Mouse (Mus musculus): ENCODE measurements around the gene Ccdc175.
A peak's percentile ranks its signal among the peaks of the same experiment; 100 is the strongest.

Gene Ccdc175

GRCm38 (mm10) chr12:72102776-72103175 is 82.1 kb downstream of the Ccdc175 start:
- no peak for DNase-seq (ENCODE audit: low spot score)

DNA sequence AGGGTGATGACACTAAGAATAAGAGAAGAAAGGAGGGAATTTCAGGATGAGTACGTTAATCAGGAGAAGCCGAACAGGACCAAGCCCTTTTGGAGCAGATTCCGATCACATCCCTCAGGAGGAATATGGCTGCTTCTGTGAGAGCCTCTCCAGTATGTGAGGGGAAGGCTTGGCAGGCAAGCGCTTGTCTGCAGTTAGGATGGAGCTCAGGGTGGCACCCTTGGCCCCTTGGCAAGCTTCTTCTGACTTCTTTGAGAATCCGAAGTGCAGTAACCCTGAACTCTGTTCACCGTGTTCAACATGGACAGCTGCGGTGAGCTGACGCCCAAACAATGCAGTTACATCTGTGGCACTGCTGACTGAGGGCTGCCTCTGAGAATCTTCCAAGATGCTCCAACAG is 87.9 kb downstream of the Ccdc175 start:
- no peak for DNase-seq (ENCODE audit: low spot score)

GRCm38 (mm10) chr12:72089802-72090201 is 95.0 kb downstream of the Ccdc175 start:
- no peak for DNase-seq (ENCODE audit: low spot score)

- no peak for DNase-seq (ENCODE audit: low spot score)
These were observed 98.5 kb downstream of the Ccdc175 start for GRCm38 (mm10) chr12:72086166-72086825.

DNA sequence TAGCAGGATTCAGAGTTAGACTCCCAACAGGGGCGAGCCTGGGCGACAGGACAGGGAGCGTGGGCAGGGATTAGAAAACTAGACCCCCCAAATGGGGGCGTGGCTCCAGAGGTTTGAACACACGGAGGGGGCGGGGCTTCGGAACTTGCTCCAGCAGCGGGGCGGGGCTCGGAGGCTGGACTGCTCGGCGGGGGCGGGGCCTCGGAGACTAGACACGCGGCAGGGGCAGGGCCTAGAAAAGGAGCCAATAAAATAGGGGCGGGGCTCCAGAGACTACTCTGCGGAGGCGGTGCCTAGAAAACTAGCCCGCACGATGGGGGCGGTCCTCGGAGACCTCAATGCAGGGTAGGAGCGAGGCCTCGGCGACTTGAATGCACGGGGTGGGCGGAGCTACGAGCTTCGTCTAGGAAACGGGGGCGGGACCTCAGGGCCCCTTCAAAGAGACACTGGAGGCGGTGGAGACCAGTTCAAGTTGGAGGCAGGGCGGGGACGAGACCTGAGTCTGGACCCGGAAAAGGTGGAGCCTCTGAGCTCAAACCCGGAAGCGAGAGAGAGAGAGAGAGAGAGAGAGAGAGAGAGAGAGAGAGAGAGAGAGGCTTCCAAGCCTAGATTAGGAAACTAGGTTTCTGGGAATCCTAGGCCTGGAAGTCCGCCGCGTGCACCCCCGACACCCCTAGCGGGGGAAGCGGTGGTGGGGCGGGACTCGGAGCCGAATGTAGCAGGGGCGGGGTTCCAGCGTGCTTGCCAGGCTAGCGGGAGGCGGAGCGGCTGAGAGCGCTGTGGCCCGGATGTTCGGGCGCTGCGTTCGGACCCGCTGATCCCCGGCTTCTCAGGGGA is 99.3 kb downstream of the Ccdc175 start, which contains the start of the genes L3hypdh and Jkamp:
L3hypdh (minus strand) TSS at position 111 of the 837 bp plus-strand sequence.
Jkamp (plus strand) TSS at position 261 of the 837 bp plus-strand sequence.
- peak; percentile 94 for DNase-seq (ENCODE audit: low spot score)

DNA sequence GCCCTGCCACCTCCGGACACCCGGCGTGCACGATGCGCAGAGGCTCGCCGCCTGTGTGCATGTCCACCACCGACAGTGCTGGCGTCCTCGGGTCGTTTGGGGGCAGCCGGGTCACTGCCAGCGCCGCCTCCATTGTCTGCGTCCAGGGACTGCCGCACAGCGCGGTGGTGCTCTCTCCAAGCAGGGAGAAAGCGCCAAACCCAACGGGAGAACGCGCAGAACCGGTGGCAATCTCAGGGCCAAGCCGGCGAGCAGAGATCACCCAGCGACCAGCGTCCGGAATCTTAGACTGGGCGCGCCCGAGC is 99.9 kb downstream of the Ccdc175 start:
- no peak for DNase-seq (ENCODE audit: low spot score)

DNA sequence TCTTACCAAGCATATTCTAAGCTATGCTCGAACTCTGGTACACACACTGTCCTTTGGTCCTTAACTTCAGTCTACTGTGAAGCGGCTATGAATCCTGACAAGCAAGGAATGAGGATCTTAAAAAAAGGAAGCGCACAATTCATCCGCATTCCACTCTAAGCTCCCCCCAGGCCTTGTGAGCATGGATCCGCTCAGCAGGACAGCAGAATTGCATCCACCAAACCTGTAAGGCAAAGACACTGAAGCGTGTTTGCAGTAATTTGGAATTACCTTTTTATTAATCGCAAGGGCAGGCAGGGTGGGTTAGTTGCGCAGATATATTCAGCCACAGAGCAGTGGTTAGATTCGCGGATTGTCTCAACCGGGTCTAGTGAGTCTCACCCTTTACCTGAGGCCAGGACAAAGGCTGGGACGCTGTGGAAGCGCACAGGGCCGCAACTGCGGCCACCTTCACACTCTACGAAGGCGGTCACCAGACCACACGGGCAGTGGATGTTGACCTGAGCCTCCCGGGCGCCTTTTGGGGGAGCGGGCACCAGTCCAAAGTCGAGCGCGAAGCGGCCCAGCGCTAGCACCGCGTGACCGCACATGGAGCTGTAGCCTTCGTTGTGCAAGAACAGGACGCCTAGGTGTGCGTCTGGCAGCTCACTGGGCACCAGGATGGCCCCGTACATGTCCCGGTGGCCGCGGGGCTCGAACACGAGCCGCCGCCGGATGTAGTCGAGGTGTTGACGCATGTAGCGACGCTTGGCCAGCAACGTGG is 100.4 kb downstream of the Ccdc175 start:
- DNase-seq (ENCODE audit: low spot score) = peak; percentile 44

GRCm38 (mm10) chr12:72083265-72083664 is 101.6 kb downstream of the Ccdc175 start:
- no peak for DNase-seq (ENCODE audit: low spot score)

DNA sequence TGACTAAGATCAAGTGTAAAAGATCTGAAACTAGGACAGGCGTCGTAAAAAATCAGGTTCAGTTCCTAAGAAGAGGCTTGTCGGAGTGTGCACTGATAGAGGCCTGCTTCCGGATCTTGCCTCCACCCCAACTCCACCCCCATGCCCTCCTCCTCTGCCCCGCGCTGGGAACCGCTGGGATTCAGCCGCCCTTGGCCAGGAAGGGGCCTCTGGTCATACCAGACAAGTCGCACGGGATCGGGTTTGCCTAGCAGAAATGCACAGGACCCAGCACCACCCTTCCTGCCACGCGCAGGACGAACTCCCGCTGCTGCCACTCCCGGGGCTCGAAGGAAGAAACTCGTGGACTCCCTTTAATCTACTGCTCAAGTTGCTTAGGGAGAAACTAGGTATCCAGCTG is 102.5 kb downstream of the Ccdc175 start:
- DNase-seq (ENCODE audit: low spot score) = no peak

- DNase-seq (ENCODE audit: low spot score) = no peak
These were observed 102.9 kb downstream of the Ccdc175 start for GRCm38 (mm10) chr12:72081961-72082360.

DNA sequence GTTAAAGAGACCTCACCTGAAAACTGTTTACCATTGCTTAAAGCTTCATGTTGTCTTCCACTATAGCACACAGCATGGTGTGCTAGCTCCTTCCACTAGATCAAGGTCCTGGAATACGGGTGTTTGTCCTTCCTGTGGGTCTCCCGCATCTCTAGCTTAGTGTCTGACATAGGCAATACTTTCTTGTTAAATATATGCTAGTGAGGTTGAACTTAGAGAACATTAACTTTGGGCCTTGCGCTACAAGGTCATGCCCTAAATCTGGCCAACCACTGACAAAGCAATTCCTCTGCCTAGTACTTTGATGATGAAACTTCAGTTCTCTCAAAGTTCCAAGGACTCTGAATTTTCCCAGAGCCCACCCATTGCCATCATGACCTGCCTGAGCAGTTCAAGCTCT is 106.6 kb downstream of the Ccdc175 start:
- DNase-seq (ENCODE audit: low spot score) = no peak

GRCm38 (mm10) chr12:72070327-72071269 is 114.2 kb downstream of the Ccdc175 start, which contains the start of gene Gpr135:
Gene Gpr135 (minus strand): TSS chr12:72071125.
- DNase-seq (ENCODE audit: low spot score) = peak; percentile 65

GRCm38 (mm10) chr12:72069626-72070326 is 115.1 kb downstream of the Ccdc175 start:
- no peak for DNase-seq (ENCODE audit: low spot score)

DNA sequence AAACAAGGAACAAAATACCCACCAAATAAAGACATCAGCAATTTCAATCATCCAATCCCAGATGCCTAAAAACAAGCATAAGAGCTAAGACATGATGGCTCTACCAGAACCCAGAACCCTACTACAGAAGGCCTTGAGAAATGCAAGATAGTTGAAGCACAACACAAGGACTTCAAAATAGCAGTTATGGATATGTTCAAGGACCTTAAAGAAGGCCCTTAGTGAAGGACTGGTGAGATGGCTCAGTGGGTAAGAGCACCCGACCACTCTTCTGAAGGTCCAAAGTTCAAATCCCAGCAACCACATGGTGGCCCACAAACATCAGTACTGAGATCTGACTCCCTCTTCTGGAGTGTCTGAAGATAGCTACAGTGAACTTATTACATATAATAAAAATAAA is 127.0 kb downstream of the Ccdc175 start:
- DNase-seq (ENCODE audit: low spot score) = no peak

DNA sequence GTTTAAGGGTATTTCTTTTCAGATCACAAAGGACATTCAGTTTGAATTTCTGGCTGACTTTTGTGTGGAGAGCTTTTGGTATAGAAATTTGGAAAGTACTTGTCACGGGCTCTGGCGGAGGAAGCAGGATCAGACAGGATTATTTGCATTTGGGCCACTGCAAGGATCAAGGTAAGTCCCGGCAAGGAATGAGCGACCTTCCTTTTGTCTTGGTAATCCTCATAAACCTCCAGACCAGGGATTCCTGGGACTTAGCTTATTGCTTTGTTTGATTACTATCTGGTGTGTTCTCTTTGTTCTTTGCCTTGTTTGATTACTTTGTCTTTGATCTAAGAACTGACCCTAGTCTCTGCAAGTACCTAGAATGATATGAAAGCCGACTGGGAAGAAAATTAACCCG is 131.0 kb downstream of the Ccdc175 start:
- no peak for DNase-seq (ENCODE audit: low spot score)

DNA sequence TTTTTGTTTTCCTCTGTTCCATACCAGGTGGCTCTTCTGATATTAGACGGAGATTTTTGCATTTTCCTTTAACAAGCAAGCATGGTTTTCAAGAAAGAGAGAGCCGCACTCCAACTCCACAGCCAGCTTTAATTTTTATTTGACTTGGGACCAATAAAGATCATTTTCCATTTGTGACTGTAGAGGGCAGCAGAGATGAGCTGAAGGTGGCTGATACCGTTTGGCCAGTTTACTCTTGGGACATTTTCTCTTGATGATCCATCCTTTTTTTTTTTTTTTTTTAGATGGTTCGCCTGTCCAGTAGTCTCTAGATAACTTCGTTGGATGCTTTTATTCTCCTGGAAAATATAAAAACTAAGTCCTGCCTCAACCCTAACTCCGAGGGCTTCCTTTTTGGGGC is 131.5 kb downstream of the Ccdc175 start:
- no peak for DNase-seq (ENCODE audit: low spot score)

DNA sequence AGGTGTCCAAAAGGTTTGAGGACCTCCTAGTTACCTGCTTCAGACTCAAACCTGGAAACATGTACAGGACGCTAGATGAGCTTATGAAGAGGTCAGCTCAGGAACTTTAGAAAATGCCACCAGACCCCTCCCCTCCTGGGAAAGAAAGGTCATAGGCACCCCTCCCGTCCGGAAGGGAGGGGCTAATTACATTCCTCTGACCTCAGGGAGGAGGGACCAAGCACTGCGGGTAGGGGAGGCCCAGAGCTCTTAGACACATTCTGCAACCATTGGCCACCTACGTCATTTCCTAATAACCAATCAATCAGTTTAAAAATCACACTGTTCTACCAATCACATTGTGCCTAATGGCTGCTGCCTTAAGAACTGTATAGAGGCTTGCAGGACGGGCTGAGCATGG is 132.3 kb downstream of the Ccdc175 start:
- DNase-seq (ENCODE audit: low spot score) = no peak

Measured in ovary, postnatal 10 days (tissue).